Mouse (Mus musculus) myocyte (in vitro differentiated cells): Measurements from ENCODE around the gene Ptgdr2. TPM values are rescaled to one million over a fixed set of nuclear protein-coding genes. Genes with fewer than 3 reads are reported as not detected.

Source experiments
- H3K27me3 ChIP-seq: one replicate; pipeline ENCODE4 v1.6.1; 2011; ENCODE audit not compliant: control insufficient read depth, insufficient read depth, insufficient read length
- H3K36me3 ChIP-seq: one replicate; pipeline ENCODE4 v1.6.1; 2011; ENCODE audit not compliant: control insufficient read depth, insufficient read depth
- H3K4me2 ChIP-seq: one replicate; pipeline ENCODE4 v1.6.1; 2011; ENCODE audit warnings: low read depth, control low read depth
- H3K4me3 ChIP-seq: one replicate; pipeline ENCODE4 v1.5.1; 2011; ENCODE audit warnings: mild to moderate bottlenecking, control low read depth, moderate library complexity
- H3K79me2 ChIP-seq: one replicate; pipeline ENCODE4 v1.6.1; 2011; ENCODE audit not compliant: control insufficient read depth, insufficient read depth
- H3ac ChIP-seq: one replicate; pipeline ENCODE4 v1.6.1; 2011; ENCODE audit not compliant: control insufficient read depth, insufficient read length
- CEBPB ChIP-seq: IDR thresholded peaks from 2 replicates; pipeline ENCODE4 v1.6.1; 2011; ENCODE audit warnings: mild to moderate bottlenecking, moderate library complexity; ENCODE audit not compliant: poor library complexity, insufficient read depth, severe bottlenecking
- E2F4 ChIP-seq: IDR thresholded peaks from one replicate; pipeline ENCODE4 v1.6.1; 2011; ENCODE audit warnings: mild to moderate bottlenecking, control low read depth, moderate library complexity; ENCODE audit not compliant: insufficient read depth
- MAX ChIP-seq: IDR thresholded peaks from one replicate; pipeline ENCODE4 v1.6.1; 2011; ENCODE audit warnings: low read depth, mild to moderate bottlenecking, control low read depth
- MYOD1 ChIP-seq, 3 experiments: IDR thresholded peaks; one replicate each; pipeline ENCODE4 v1.6.1; 2011; ENCODE audit warnings: control low read depth in 2 of 3, low read depth in 2 of 3, mild to moderate bottlenecking in 2 of 3, moderate library complexity in 1 of 3; ENCODE audit not compliant: insufficient read length in 2 of 3, control insufficient read depth in 1 of 3
- MYOG ChIP-seq, 3 experiments: IDR thresholded peaks; one replicate each; pipeline ENCODE4 v1.6.1; 2011; ENCODE audit warnings: control low read depth in 2 of 3, low read depth in 2 of 3, mild to moderate bottlenecking in 2 of 3; ENCODE audit not compliant: insufficient read length in 2 of 3, control insufficient read depth in 1 of 3, insufficient read depth in 1 of 3
- POLR2A ChIP-seq: IDR thresholded peaks from one replicate; pipeline ENCODE4 v1.6.1; 2011; ENCODE audit warnings: low read depth, mild to moderate bottlenecking, control low read depth, moderate library complexity; ENCODE audit not compliant: insufficient read length
- POLR2AphosphoS2 ChIP-seq: IDR thresholded peaks from one replicate; pipeline ENCODE4 v1.6.1; 2011; ENCODE audit warnings: low read depth, control low read depth; ENCODE audit not compliant: insufficient read length
- REST ChIP-seq: IDR thresholded peaks from one replicate; pipeline ENCODE4 v1.6.1; 2011; ENCODE audit warnings: mild to moderate bottlenecking, control low read depth, moderate library complexity; ENCODE audit not compliant: insufficient read depth, insufficient read length
- SRF ChIP-seq: IDR thresholded peaks from one replicate; pipeline ENCODE4 v1.6.1; 2011; ENCODE audit warnings: low read depth; ENCODE audit not compliant: control insufficient read depth, insufficient read length
- TCF12 ChIP-seq: IDR thresholded peaks from one replicate; pipeline ENCODE4 v1.6.1; 2011; ENCODE audit warnings: mild to moderate bottlenecking, control low read depth; ENCODE audit not compliant: poor library complexity, insufficient read depth, severe bottlenecking
- TCF3 ChIP-seq: IDR thresholded peaks from one replicate; pipeline ENCODE4 v1.6.1; 2011; ENCODE audit warnings: low read depth, control low read depth; ENCODE audit not compliant: insufficient read length
- USF1 ChIP-seq: IDR thresholded peaks from one replicate; pipeline ENCODE4 v1.6.1; 2011; ENCODE audit warnings: low read depth, mild to moderate bottlenecking, control low read depth, moderate library complexity
- polyA plus RNA-seq: library from polyadenylated mRNA; unstranded; fragments of >200 nt; fragmentation: generic; extraction: Trizol; gene quantifications from one replicate; pipeline ENCODE4 v1.2.1, GENCODE M21; 2012; ENCODE audit warnings: missing spikeins

The Ptgdr2 gene
- polyA plus RNA-seq, 1 experiment = 0.10 TPM

DNA sequence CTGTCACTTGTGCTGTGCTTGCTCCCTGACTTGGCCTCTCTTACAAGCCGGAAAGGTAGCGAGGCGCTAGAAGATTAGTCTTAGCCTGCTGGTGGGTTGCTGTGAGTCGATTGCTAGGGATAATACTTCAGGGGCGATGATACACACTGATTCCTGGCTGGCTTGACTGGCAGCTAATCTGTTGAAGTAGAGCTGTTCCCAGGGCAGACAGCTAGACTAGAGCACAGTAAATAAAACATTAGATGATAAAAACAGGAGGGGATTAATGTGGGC is 31.3 kb upstream of the Ptgdr2 start:
- Histone ChIP-seq H3ac (no peak overlapping the region), H3K79me2 (no peaks in the 10 kb centered on the region), H3K36me3 (peaks cover 44% of the 10 kb centered on the region), H3K4me2 (peak overlapping the region; percentile 42), H3K27me3 (no peaks in the 10 kb centered on the region), H3K4me3 (no peak overlapping the region)
- no peak for TF ChIP-seq MYOG (IDR thresholded peaks at IDR 0.05; ENCODE audit: control insufficient read depth in 1 of 3, insufficient read depth in 1 of 3, insufficient read length in 2 of 3, low read depth in 2 of 3)
- no peak for TF ChIP-seq TCF3
- no peak for TF ChIP-seq MYOD1 (IDR thresholded peaks at IDR 0.05; ENCODE audit: control insufficient read depth in 1 of 3, insufficient read length in 2 of 3, low read depth in 2 of 3)
- no peak for TF ChIP-seq TCF12
- TF ChIP-seq SRF = no peak
- no peak for TF ChIP-seq POLR2A
- no peak for TF ChIP-seq REST
- no peak for TF ChIP-seq CEBPB
- TF ChIP-seq POLR2AphosphoS2 = no peak
- TF ChIP-seq MAX = no peak
- TF ChIP-seq USF1 = no peak
- TF ChIP-seq E2F4 = no peak

DNA sequence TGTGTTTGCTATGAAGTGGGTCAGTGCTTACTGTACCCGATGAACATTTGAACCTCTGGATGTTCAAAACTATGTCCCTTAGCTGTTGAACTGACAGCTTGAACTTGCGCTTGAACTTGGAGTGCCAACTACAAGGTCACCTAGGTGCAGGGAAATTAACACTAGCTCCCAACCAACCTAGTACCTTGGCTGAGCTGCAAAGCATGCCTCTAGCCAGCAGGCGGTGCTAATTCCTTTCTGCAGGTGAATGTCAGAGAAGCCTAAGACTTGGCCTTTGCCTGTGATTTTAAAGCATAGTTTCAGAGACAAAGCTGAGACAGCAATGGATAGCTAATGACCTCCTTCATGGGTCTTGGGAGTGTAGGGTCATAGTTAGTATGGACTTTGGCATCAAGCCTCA is 29.1 kb upstream of the Ptgdr2 start:
- no peaks in the 10 kb centered on the region for H3K27me3 ChIP-seq

DNA sequence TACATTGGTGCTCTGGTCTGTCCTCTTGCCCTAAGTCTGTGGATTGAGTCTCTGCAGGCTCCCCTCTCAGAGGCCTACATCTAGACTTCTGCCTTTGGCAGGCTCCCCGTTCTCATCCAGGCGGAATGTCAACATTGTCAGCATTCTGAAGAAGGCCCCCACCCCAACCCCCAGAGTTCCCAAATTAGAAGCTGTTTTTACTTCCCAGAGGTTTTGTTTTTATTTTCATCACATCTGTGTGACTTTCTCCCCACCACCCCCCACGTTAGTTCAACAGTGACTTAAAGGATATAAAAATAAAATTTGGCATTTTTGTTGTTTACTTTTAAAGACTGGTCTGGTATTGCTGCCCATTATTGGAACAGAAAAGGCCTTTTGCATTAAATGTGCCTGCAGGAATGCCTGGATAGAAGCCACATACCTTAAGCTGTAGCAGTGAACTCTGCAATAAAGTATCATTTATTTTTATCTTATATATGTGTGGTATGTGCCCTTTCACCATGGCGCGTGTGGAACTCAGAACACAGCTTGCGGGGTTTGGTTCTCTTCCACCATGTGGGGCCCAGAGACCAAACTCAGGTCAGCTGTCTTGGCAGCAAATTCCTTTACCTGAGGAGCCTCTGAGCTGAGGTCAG is 27.8 kb upstream of the Ptgdr2 start:
- Histone ChIP-seq H3K27me3 (no peaks in the 10 kb centered on the region), H3ac (no peak overlapping the region), H3K79me2 (no peaks in the 10 kb centered on the region), H3K36me3 (peaks cover 12% of the 10 kb centered on the region), H3K4me2 (no peak overlapping the region), H3K4me3 (no peak overlapping the region)
- TF ChIP-seq POLR2AphosphoS2 = no peak
- no peak for TF ChIP-seq CEBPB
- TF ChIP-seq MYOG (IDR thresholded peaks at IDR 0.05; ENCODE audit: control insufficient read depth in 1 of 3, insufficient read depth in 1 of 3, insufficient read length in 2 of 3, low read depth in 2 of 3) = no peak
- no peak for TF ChIP-seq TCF3
- no peak for TF ChIP-seq SRF
- no peak for TF ChIP-seq USF1
- no peak for TF ChIP-seq MYOD1 (IDR thresholded peaks at IDR 0.05; ENCODE audit: control insufficient read depth in 1 of 3, insufficient read length in 2 of 3, low read depth in 2 of 3)
- no peak for TF ChIP-seq POLR2A
- TF ChIP-seq E2F4 = no peak

More for the DNA sequence above, 29.1 kb upstream of the Ptgdr2 start:
- no peak for TF ChIP-seq POLR2A
- TF ChIP-seq REST = no peak
- no peak for TF ChIP-seq MYOD1 (IDR thresholded peaks at IDR 0.05; ENCODE audit: control insufficient read depth in 1 of 3, insufficient read length in 2 of 3, low read depth in 2 of 3)
- no peak for TF ChIP-seq USF1
- TF ChIP-seq E2F4 = no peak
- TF ChIP-seq POLR2AphosphoS2 = no peak
- TF ChIP-seq TCF3 = no peak
- TF ChIP-seq TCF12 = no peak
- no peak for TF ChIP-seq MAX
- no peak for TF ChIP-seq MYOG (IDR thresholded peaks at IDR 0.05; ENCODE audit: control insufficient read depth in 1 of 3, insufficient read depth in 1 of 3, insufficient read length in 2 of 3, low read depth in 2 of 3)
- no peak overlapping the region for H3ac ChIP-seq
- H3K4me3 ChIP-seq = no peak overlapping the region
- H3K4me2 ChIP-seq = no peak overlapping the region
- H3K79me2 ChIP-seq = no peaks in the 10 kb centered on the region
- peaks cover 23% of the 10 kb centered on the region for H3K36me3 ChIP-seq

DNA sequence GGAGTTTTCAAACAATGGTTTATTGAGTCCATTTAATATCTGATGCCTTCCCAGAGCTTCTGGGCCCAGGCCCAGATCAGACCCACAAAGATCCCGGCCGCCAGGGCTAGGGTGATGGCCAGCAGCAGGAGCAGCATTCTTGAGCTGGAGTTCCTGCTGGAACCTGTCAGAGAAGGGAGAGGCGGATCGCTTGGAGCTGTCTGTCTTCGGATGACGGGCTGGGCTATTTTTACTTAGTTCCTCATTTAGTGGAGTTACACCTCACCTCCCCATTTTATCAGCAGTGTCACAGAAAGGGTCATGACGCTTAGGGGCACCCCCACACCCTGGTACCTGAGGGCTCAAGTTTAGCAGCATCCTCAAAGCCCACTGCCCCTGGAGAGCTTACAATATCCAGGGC is 22.7 kb upstream of the Ptgdr2 start:
- Histone ChIP-seq H3K4me3 (no peak overlapping the region), H3K79me2 (no peaks in the 10 kb centered on the region), H3K36me3 (no peaks in the 10 kb centered on the region), H3K4me2 (no peak overlapping the region), H3K27me3 (peaks cover 10% of the 10 kb centered on the region), H3ac (no peak overlapping the region)
- TF ChIP-seq TCF3 = no peak
- no peak for TF ChIP-seq TCF12
- TF ChIP-seq CEBPB = no peak
- TF ChIP-seq MYOG (IDR thresholded peaks at IDR 0.05; ENCODE audit: control insufficient read depth in 1 of 3, insufficient read depth in 1 of 3, insufficient read length in 2 of 3, low read depth in 2 of 3) = no peak
- TF ChIP-seq POLR2A = no peak
- no peak for TF ChIP-seq REST
- TF ChIP-seq POLR2AphosphoS2 = no peak

DNA sequence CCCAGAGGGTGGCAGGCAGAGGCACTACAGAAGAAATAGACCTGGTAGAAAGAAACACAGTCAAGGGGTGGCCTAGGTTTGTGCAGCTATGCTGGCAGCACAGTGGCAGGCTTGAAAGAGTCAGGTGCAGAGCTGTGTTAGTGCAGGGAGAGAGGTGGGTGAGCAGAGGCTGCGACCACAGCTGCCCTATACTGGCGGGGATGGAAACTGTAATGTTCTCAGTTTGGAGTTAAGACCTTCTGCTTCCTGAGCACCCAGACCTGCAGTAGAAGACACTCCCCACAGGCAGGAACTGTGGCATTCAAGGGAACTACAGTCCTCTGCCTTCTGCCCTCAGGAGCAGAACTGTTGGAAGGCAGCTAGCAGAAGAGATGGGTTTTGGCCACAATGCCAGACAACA is 22.1 kb upstream of the Ptgdr2 start:
- H3ac ChIP-seq = no peak overlapping the region
- no peak overlapping the region for H3K4me2 ChIP-seq
- no peaks in the 10 kb centered on the region for H3K79me2 ChIP-seq
- no peak overlapping the region for H3K4me3 ChIP-seq
- H3K36me3 ChIP-seq = no peaks in the 10 kb centered on the region
- peaks cover 10% of the 10 kb centered on the region for H3K27me3 ChIP-seq
- TF ChIP-seq POLR2A (no peak), SRF (no peak), CEBPB (no peak), POLR2AphosphoS2 (no peak), REST (no peak), E2F4 (no peak), MYOD1 (IDR thresholded peaks at IDR 0.05; ENCODE audit: control insufficient read depth in 1 of 3, insufficient read length in 2 of 3, low read depth in 2 of 3) (no peak), TCF12 (no peak), USF1 (no peak), TCF3 (no peak), MYOG (IDR thresholded peaks at IDR 0.05; ENCODE audit: control insufficient read depth in 1 of 3, insufficient read depth in 1 of 3, insufficient read length in 2 of 3, low read depth in 2 of 3) (no peak), MAX (no peak)
